Mouse (Mus musculus) skeletal muscle tissue, postnatal 0 days (tissue): ENCODE results near the gene Coil. TPM values are rescaled to one million over a fixed set of nuclear protein-coding genes. Genes with fewer than 3 reads are reported as not detected.

Experiments used
- polyA plus RNA-seq: library from polyadenylated mRNA; unstranded; fragments of >200 nt; fragmentation: Nextera tagmentation; extraction: Ambion mirVana; gene quantifications from 2 replicates; pipeline ENCODE4 v1.2.1, GENCODE M21; 2015

The Coil gene
- 5.3 and 6.3 TPM in 2 replicates for polyA plus RNA-seq

DNA sequence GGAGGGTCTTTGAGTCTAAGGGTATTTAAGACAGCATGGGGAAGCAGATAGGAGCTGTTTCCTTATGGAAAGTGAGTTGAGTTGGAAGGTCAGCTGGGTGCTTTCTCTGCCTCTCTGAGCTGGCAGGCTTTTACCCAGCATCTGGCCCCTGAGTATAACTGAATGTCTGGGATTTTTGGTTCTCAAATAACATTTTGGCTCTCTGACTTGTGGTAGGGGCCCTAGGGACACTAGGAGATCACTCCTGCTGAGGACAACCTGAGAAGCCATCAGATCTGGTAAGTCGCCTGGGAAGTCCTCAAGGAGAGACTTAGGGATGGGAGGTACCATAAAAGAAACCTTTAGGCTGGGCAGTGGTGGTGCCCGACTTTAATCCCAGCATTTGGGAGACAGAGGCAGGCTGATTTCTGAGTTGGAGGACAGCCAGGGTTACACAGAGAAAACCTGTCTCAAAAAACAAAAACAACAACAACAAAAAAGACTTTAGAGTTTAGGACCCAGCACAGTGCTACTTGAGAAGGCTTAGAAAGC, at the start of gene Coil:
TSS of gene Coil (plus strand) at position 51 of the 531 bp plus-strand sequence.

GRCm38 (mm10) chr11:88955217-88955969, 14.7 kb upstream of the Coil start, which contains the start of gene Scpep1:
Gene Scpep1, minus strand, starts transcription at chr11:88955465.

GRCm38 (mm10) chr11:88966881-88967361, 3.1 kb upstream of the Coil start, which contains the start of gene Elobl:
Gene Elobl, minus strand, starts transcription at chr11:88966931.

GRCm38 (mm10) chr11:88998974-88999722, 29.1 kb downstream of the Coil start, which contains the start of gene Trim25:
Gene Trim25, plus strand, starts transcription at chr11:88999376.

Other genes with a start within 250 kb of the Coil start
- gene Akap1, start 105.7 kb upstream of the Coil start, polyA plus RNA-seq, result 54.1 and 55.3 TPM in 2 replicates
- gene Scpep1, start 14.8 kb upstream of the Coil start, polyA plus RNA-seq, result 38.8 and 46.7 TPM in 2 replicates
- not detected in 2 replicates for gene Elobl, start 3.3 kb upstream of the Coil start, polyA plus RNA-seq
- gene Trim25, start 29.1 kb downstream of the Coil start, polyA plus RNA-seq, result 20.1 and 24.0 TPM in 2 replicates
- gene Dgke, start 96.6 kb downstream of the Coil start, polyA plus RNA-seq, result 1.8 TPM in 2 replicates
- 0.71 and 0.99 TPM in 2 replicates for gene Gm525, start 103.6 kb downstream of the Coil start, polyA plus RNA-seq